Mouse (Mus musculus) cerebellum, postnatal 10 days (tissue): ENCODE data around the gene Spats2.
"Not testable (repeated sequence)": the region's sequence is repeated elsewhere in the genome, so short reads cannot be mapped to it uniquely, and the experiment has no call there.

Experiments used
- DNase-seq, 2 experiments: peaks; one replicate each; pipeline ENCODE4 v3.0.0; 2021; ENCODE audit warnings: mixed read lengths in 2 of 2

The Spats2 gene

GRCm38 (mm10) chr15:99139669-99140068, 14.0 kb downstream of the Spats2 start:
- peak; percentile 73 to 75 for DNase-seq

GRCm38 (mm10) chr15:99150516-99150915, 24.8 kb downstream of the Spats2 start:
- DNase-seq, result no peak

- no peak for DNase-seq
Measured at GRCm38 (mm10) chr15:99151324-99151723, 25.6 kb downstream of the Spats2 start.

- no peak for DNase-seq
Measured at GRCm38 (mm10) chr15:99153466-99153865, 27.8 kb downstream of the Spats2 start.

GRCm38 (mm10) chr15:99154515-99154914, 28.8 kb downstream of the Spats2 start:
- not testable (repeated sequence) for DNase-seq

GRCm38 (mm10) chr15:99163512-99164365, 38.0 kb downstream of the Spats2 start:
- DNase-seq, result no peak

- no peak for DNase-seq
Measured at GRCm38 (mm10) chr15:99172131-99172530, 46.4 kb downstream of the Spats2 start.

GRCm38 (mm10) chr15:99179639-99180038, 53.9 kb downstream of the Spats2 start:
- DNase-seq, result no peak

GRCm38 (mm10) chr15:99184217-99184914, 58.6 kb downstream of the Spats2 start:
- no peak for DNase-seq

GRCm38 (mm10) chr15:99194358-99194757, 68.6 kb downstream of the Spats2 start:
- no peak for DNase-seq

GRCm38 (mm10) chr15:99195043-99195442, 69.3 kb downstream of the Spats2 start:
- no peak for DNase-seq

- peak; percentile 46 to 47 for DNase-seq
Measured at GRCm38 (mm10) chr15:99198761-99199160, 73.0 kb downstream of the Spats2 start.

GRCm38 (mm10) chr15:99205959-99206358, 80.2 kb downstream of the Spats2 start:
- no peak for DNase-seq

- DNase-seq, result no peak
Measured at GRCm38 (mm10) chr15:99213183-99213582, 87.5 kb downstream of the Spats2 start.

GRCm38 (mm10) chr15:99214941-99215340, 89.2 kb downstream of the Spats2 start:
- no peak for DNase-seq

- no peak for DNase-seq
Measured at GRCm38 (mm10) chr15:99215741-99216463, 90.2 kb downstream of the Spats2 start.

- DNase-seq, result no peak
Measured at GRCm38 (mm10) chr15:99217630-99218029, 91.9 kb downstream of the Spats2 start.

GRCm38 (mm10) chr15:99221315-99221952, 95.7 kb downstream of the Spats2 start:
- no peak for DNase-seq

- no peak for DNase-seq
Measured at GRCm38 (mm10) chr15:99222794-99223584, 97.3 kb downstream of the Spats2 start.

- peak; percentile 66 to 71 for DNase-seq
Measured at GRCm38 (mm10) chr15:99223585-99224207, 98.0 kb downstream of the Spats2 start.

- DNase-seq, result peak; percentile 68 to 76
Measured at GRCm38 (mm10) chr15:99224208-99224911, 98.6 kb downstream of the Spats2 start, which contains the start of gene Kcnh3. Kcnh3 (plus strand) TSS chr15:99224861.
